8 mouse cellular contexts compared by ENCODE assay signal in genomic region chr1:118476919-118477318, GRCm38 (mm10).
DNase-seq lines count a peak whose midpoint lies in the region; ATAC-seq lines count a peak whose summit lies in the region.

No protein-coding gene starts in this region.

- DNase-seq in adrenal gland, postnatal 14 days = peak; percentile 58
- no peak for DNase-seq in adrenal gland, adult 8-10 months
- peak; percentile 31 for DNase-seq in ovary, postnatal 14 days (ENCODE audit: low spot score)
- DNase-seq in ovary, postnatal 36 days (ENCODE audit: low spot score) = no peak
- peak; percentile 57 for DNase-seq in embryonic facial prominence, embryonic 11.5 days (ENCODE audit: low spot score)
- peak; percentile 43 to 64 for DNase-seq in kidney, adult 8-10 months
- peak; percentile 71 for DNase-seq in lung, postnatal 10 days
- peak; percentile 50 for DNase-seq in testis, postnatal 10 days (ENCODE audit: low spot score)

- no peaks in the 10 kb centered on the region for H3K4me1 ChIP-seq in embryonic facial prominence, embryonic 11.5 days (ENCODE audit: control insufficient read depth, insufficient read depth, low read length)

- H3K27me3 ChIP-seq in embryonic facial prominence, embryonic 11.5 days (ENCODE audit: control insufficient read depth, insufficient read depth, low read length) = no peaks in the 10 kb centered on the region

- 58% methylated on average over 4 of the region's 4 CpGs for WGBS in embryonic facial prominence, embryonic 11.5 days

- ATAC-seq in embryonic facial prominence, embryonic 11.5 days (replicated peaks; ENCODE audit: insufficient number of reproducible peaks, low FRiP score, low TSS enrichment, low read depth) = no peak; the same call in 1 of the 2 replicates

- no peaks in the 10 kb centered on the region for H3K9me3 ChIP-seq in embryonic facial prominence, embryonic 11.5 days (replicated peaks; ENCODE audit: control insufficient read depth, low read length)

- H3K4me2 ChIP-seq in embryonic facial prominence, embryonic 11.5 days (ENCODE audit: low read depth, low read length) = no peak overlapping the region

- no peaks in the 10 kb centered on the region; the same call in none of the 2 replicates for H3K36me3 ChIP-seq in embryonic facial prominence, embryonic 11.5 days (replicated peaks; ENCODE audit: control insufficient read depth, insufficient read depth, low read depth, low read length)

- H3K9ac ChIP-seq in embryonic facial prominence, embryonic 11.5 days (replicated peaks; ENCODE audit: low read length) = no peak overlapping the region

- no peak overlapping the region for H3K27ac ChIP-seq in embryonic facial prominence, embryonic 11.5 days (replicated peaks; ENCODE audit: low read depth, low read length)

- no peak overlapping the region for H3K4me3 ChIP-seq in embryonic facial prominence, embryonic 11.5 days (ENCODE audit: low read depth, low read length)

Comparison
In these comparisons a context has a peak if more than half of its experiments do, and no peak if none do; other contexts are left out.
1. DNase-seq: peak in adrenal gland, postnatal 14 days (single experiment), ovary, postnatal 14 days (single experiment), embryonic facial prominence, embryonic 11.5 days (single experiment), kidney, adult 8-10 months (2 of 2), lung, postnatal 10 days (single experiment) and testis, postnatal 10 days (single experiment); none in adrenal gland, adult 8-10 months (single experiment) and ovary, postnatal 36 days (single experiment).